Mouse (Mus musculus): ENCODE data around the gene Dmp1. TPM values are rescaled to one million over a fixed set of nuclear protein-coding genes. Genes with fewer than 3 reads are reported as not detected.

Dmp1 gene
- 0.48 and 0.73 TPM in 2 replicates for polyA plus RNA-seq (2015; fragmentation: Nextera tagmentation; extraction: Ambion mirVana)

DNA sequence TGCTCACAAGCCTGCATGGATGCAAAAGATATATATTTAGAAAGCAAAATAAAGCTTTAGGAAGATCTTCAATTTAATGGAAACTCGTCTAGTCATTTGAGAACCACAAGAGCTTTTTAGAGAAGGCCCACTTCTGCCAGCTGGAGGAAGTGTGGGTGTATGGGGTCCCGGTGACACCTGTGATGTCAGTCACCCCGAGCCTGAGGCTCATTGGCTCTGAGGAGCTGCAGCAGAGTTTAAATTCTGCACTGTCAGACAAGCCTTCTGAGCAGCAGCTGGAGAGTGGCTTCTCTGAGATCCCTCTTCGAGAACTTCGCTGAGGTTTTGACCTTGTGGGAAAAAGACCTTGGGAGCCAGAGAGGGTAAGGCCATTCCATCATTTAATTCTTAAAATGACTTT, at the start of gene Dmp1:
Gene Dmp1 (plus strand): TSS at position 263 of the 400 bp plus-strand sequence.
- no peak for ATAC-seq (replicated peaks)

GRCm38 (mm10) chr5:104157701-104158100, 44.7 kb upstream of the Dmp1 start:
- no peaks in the 10 kb centered on the region for H3K9me3 ChIP-seq
- no peak overlapping the region for H3K27ac ChIP-seq
- no peak for ATAC-seq (replicated peaks)
- H3K4me2 ChIP-seq: no peak overlapping the region
- H3K9ac ChIP-seq: no peak overlapping the region
- H3K36me3 ChIP-seq (replicated peaks): no peaks in the 10 kb centered on the region
- H3K4me1 ChIP-seq: no peaks in the 10 kb centered on the region
- H3K27me3 ChIP-seq (replicated peaks): no peaks in the 10 kb centered on the region
- no peak overlapping the region for H3K4me3 ChIP-seq
- 92% methylated on average over 7 of the region's 7 CpGs for WGBS

More for the DNA sequence above, at the start of gene Dmp1:
- H3K4me3 ChIP-seq: no peak within 1 kb of the TSS
- H3K9ac ChIP-seq: no peak within 1 kb of the TSS
- H3K4me2 ChIP-seq: no peak within 1 kb of the TSS
- no peaks in the 10 kb centered on the region for H3K4me1 ChIP-seq
- H3K9me3 ChIP-seq: no peaks in the 10 kb centered on the region
- H3K27ac ChIP-seq: no peak within 1 kb of the TSS
- WGBS: 82% methylated on average over 5 of the region's 5 CpGs
- no peaks in the 10 kb centered on the region for H3K27me3 ChIP-seq (replicated peaks)
- H3K36me3 ChIP-seq (replicated peaks): no peaks in the 10 kb centered on the region

- no peak; the same call in 1 of the 2 replicates for ATAC-seq (replicated peaks)
- no peak overlapping the region for H3K4me3 ChIP-seq
- H3K9me3 ChIP-seq: no peaks in the 10 kb centered on the region
- no peak overlapping the region for H3K9ac ChIP-seq
- H3K27ac ChIP-seq: no peak overlapping the region
- H3K4me2 ChIP-seq: no peak overlapping the region
- WGBS: 82% methylated on average over 7 of the region's 7 CpGs
- H3K4me1 ChIP-seq: no peaks in the 10 kb centered on the region
- no peaks in the 10 kb centered on the region for H3K27me3 ChIP-seq (replicated peaks)
- no peaks in the 10 kb centered on the region for H3K36me3 ChIP-seq (replicated peaks)
Measured at GRCm38 (mm10) chr5:104158332-104159052, 43.9 kb upstream of the Dmp1 start.

GRCm38 (mm10) chr5:104160581-104160980, 41.8 kb upstream of the Dmp1 start:
- Histone ChIP-seq H3K27ac (no peak overlapping the region), H3K36me3 (replicated peaks) (no peaks in the 10 kb centered on the region), H3K27me3 (replicated peaks) (no peaks in the 10 kb centered on the region), H3K4me3 (no peak overlapping the region), H3K9me3 (no peaks in the 10 kb centered on the region), H3K4me1 (no peaks in the 10 kb centered on the region), H3K9ac (no peak overlapping the region), H3K4me2 (no peak overlapping the region)
- WGBS: 85% methylated on average over 3 of the region's 3 CpGs
- no peak for ATAC-seq (replicated peaks)

GRCm38 (mm10) chr5:104161390-104161789, 41.0 kb upstream of the Dmp1 start:
- H3K9me3 ChIP-seq: no peaks in the 10 kb centered on the region
- 78% methylated on average over 1 of the region's 1 CpGs for WGBS
- ATAC-seq (replicated peaks): no peak

GRCm38 (mm10) chr5:104163536-104163935, 38.9 kb upstream of the Dmp1 start:
- no peaks in the 10 kb centered on the region for H3K36me3 ChIP-seq (replicated peaks)
- no peak overlapping the region for H3K9ac ChIP-seq
- ATAC-seq (replicated peaks): no peak
- WGBS: 88% methylated on average over 4 of the region's 4 CpGs
- no peaks in the 10 kb centered on the region for H3K4me1 ChIP-seq
- no peaks in the 10 kb centered on the region for H3K9me3 ChIP-seq
- H3K27me3 ChIP-seq (replicated peaks): no peaks in the 10 kb centered on the region
- no peak overlapping the region for H3K27ac ChIP-seq
- H3K4me2 ChIP-seq: no peak overlapping the region
- H3K4me3 ChIP-seq: no peak overlapping the region

More at GRCm38 (mm10) chr5:104161390-104161789, 41.0 kb upstream of the Dmp1 start:
- Histone ChIP-seq H3K27me3 (replicated peaks) (no peaks in the 10 kb centered on the region), H3K4me2 (no peak overlapping the region), H3K36me3 (replicated peaks) (no peaks in the 10 kb centered on the region), H3K4me1 (no peaks in the 10 kb centered on the region), H3K4me3 (no peak overlapping the region), H3K9ac (no peak overlapping the region), H3K27ac (no peak overlapping the region)

GRCm38 (mm10) chr5:104170412-104170811, 32.0 kb upstream of the Dmp1 start, which contains the start of gene Dspp:
Gene Dspp (plus strand): TSS chr5:104170712.
- no peak for ATAC-seq (replicated peaks)

DNA sequence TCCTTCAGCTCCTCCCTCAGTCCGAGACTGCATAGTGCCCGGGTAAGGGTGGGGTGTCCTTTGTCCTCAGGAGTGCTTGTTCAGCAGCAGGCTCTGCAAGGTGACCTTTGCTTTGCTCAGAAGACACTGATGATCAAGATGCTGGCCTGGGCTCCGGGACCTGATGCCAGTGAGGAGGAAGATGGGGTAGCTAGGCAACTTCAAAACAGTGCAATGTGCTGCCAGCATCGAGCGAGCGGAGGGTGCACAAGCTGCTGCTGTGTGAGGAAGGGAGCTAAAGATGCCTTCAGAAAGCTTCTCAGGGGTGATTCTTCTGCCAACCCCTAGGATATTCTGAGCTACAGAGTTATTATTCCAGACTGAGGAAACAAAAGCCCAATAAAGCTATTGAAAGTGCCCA, 29.3 kb upstream of the Dmp1 start:
- Histone ChIP-seq H3K9ac (no peak overlapping the region), H3K27ac (no peak overlapping the region), H3K36me3 (replicated peaks) (no peaks in the 10 kb centered on the region), H3K4me1 (no peaks in the 10 kb centered on the region), H3K4me3 (no peak overlapping the region), H3K9me3 (no peaks in the 10 kb centered on the region), H3K4me2 (no peak overlapping the region), H3K27me3 (replicated peaks) (no peaks in the 10 kb centered on the region)
- WGBS: 70% methylated on average over 6 of the region's 6 CpGs
- no peak for ATAC-seq (replicated peaks)

More at GRCm38 (mm10) chr5:104170412-104170811, 32.0 kb upstream of the Dmp1 start, which contains the start of gene Dspp:
- no peak within 1 kb of the TSS for H3K4me3 ChIP-seq
- H3K9ac ChIP-seq: no peak within 1 kb of the TSS
- no peaks in the 10 kb centered on the region for H3K9me3 ChIP-seq
- H3K36me3 ChIP-seq (replicated peaks): no peaks in the 10 kb centered on the region
- 89% methylated on average over 7 of the region's 7 CpGs for WGBS
- H3K4me2 ChIP-seq: no peak within 1 kb of the TSS
- H3K27ac ChIP-seq: no peak within 1 kb of the TSS
- H3K27me3 ChIP-seq (replicated peaks): no peaks in the 10 kb centered on the region
- no peaks in the 10 kb centered on the region for H3K4me1 ChIP-seq

DNA sequence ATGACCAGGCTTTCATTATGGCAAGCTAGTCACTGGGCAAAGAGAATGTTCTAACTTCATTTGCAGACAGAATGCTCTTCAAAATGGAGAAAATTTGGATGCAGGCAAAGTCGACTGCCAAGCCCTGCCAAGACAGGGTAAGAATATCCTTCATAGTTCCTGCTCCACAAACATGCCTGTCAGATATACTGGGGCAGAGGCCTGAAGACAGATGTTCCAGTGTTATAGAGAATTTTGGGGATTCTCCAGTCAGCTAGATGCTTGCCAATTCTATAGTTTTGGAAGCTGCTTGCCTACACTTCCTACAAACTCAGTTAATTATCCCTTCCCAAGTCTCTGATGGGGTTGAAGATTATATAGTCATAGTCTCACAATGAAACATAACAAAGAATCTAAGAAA, 18.7 kb upstream of the Dmp1 start:
- no peak overlapping the region for H3K4me3 ChIP-seq
- no peak for ATAC-seq (replicated peaks)
- H3K27ac ChIP-seq: no peak overlapping the region
- no peaks in the 10 kb centered on the region for H3K9me3 ChIP-seq
- H3K4me1 ChIP-seq: no peaks in the 10 kb centered on the region
- H3K4me2 ChIP-seq: no peak overlapping the region
- H3K27me3 ChIP-seq (replicated peaks): no peaks in the 10 kb centered on the region
- H3K9ac ChIP-seq: no peak overlapping the region
- 94% methylated on average over 1 of the region's 1 CpGs for WGBS
- no peaks in the 10 kb centered on the region for H3K36me3 ChIP-seq (replicated peaks)

GRCm38 (mm10) chr5:104187281-104187680, 15.1 kb upstream of the Dmp1 start:
- Histone ChIP-seq H3K36me3 (replicated peaks) (no peaks in the 10 kb centered on the region), H3K27ac (no peak overlapping the region), H3K9ac (no peak overlapping the region), H3K4me3 (no peak overlapping the region), H3K4me2 (no peak overlapping the region), H3K4me1 (no peaks in the 10 kb centered on the region), H3K27me3 (replicated peaks) (no peaks in the 10 kb centered on the region), H3K9me3 (no peaks in the 10 kb centered on the region)
- WGBS: 70% methylated on average over 3 of the region's 3 CpGs
- ATAC-seq (replicated peaks): no peak

GRCm38 (mm10) chr5:104195086-104195485, 7.3 kb upstream of the Dmp1 start:
- Histone ChIP-seq H3K9ac (no peak overlapping the region), H3K4me3 (no peak overlapping the region), H3K27me3 (replicated peaks) (no peaks in the 10 kb centered on the region), H3K9me3 (no peaks in the 10 kb centered on the region), H3K4me2 (no peak overlapping the region), H3K36me3 (replicated peaks) (no peaks in the 10 kb centered on the region), H3K4me1 (no peaks in the 10 kb centered on the region), H3K27ac (no peak overlapping the region)
- 90% methylated on average over 1 of the region's 1 CpGs for WGBS
- ATAC-seq (replicated peaks): no peak

GRCm38 (mm10) chr5:104201153-104201950, 1.1 kb upstream of the Dmp1 start:
- H3K4me1 ChIP-seq: no peaks in the 10 kb centered on the region
- WGBS: 94% methylated on average over 12 of the region's 12 CpGs
- no peak overlapping the region for H3K4me3 ChIP-seq
- ATAC-seq (replicated peaks): no peak
- no peaks in the 10 kb centered on the region for H3K9me3 ChIP-seq
- no peaks in the 10 kb centered on the region for H3K27me3 ChIP-seq (replicated peaks)
- no peak overlapping the region for H3K4me2 ChIP-seq
- H3K36me3 ChIP-seq (replicated peaks): no peaks in the 10 kb centered on the region
- no peak overlapping the region for H3K27ac ChIP-seq
- no peak overlapping the region for H3K9ac ChIP-seq
